Mouse (Mus musculus) telencephalon, adult 2 months (tissue): ENCODE data around the gene Lemd2.

ENCODE experiments used
- DNase-seq: peaks from one replicate; pipeline ENCODE4 v3.0.0-alpha.2; 2011; ENCODE audit warnings: low read depth, low spot score

The Lemd2 gene

GRCm38 (mm10) chr17:27189640-27190216 is 14.5 kb downstream of the Lemd2 start:
- no peak for DNase-seq

- DNase-seq, result no peak
Measured at GRCm38 (mm10) chr17:27188883-27189282, 15.4 kb downstream of the Lemd2 start.

GRCm38 (mm10) chr17:27187059-27187458 is 17.2 kb downstream of the Lemd2 start:
- DNase-seq, result no peak

GRCm38 (mm10) chr17:27186068-27186467 is 18.2 kb downstream of the Lemd2 start:
- DNase-seq, result no peak

GRCm38 (mm10) chr17:27183667-27184292 is 20.5 kb downstream of the Lemd2 start:
- no peak for DNase-seq

DNA sequence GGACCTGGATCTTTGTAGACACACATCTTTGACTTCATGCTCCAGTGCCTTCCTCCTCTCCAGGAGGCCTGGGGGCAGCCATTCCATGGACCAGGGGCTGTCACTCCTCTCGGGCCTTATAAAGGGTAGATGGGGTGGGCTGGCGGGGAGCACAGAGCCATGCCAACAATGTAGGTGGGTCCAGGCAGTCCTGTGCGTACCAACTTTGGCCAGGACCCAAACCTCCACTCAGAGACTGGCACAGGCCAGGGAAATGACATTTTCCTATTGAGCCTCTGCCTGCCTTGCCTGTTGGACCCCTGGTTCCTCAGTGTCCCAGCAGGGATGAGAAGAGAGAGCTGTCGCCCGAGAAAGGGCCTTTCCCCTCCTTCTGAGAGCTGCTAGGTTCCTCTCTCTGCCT is 21.9 kb downstream of the Lemd2 start:
- DNase-seq, result no peak

DNA sequence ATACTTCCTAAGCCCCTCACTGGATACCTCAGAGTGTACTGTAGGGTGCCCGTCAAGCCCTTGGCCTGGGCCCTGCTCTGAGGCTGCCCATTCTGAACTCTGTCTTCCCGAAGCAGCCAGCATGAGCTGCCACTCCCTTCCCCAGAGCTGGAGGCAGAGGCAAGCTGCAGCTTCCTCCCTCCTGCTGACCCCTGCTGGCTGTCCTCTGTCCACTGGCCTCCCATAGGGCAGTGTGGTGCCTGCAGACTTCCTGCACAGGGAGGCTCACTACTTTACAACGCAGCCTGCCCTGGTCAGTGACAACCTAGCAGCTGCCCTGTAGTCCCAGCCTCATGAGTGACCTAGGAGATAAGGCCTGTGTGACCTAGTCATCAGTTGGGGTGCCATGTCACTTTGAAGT is 22.6 kb downstream of the Lemd2 start:
- no peak for DNase-seq

DNA sequence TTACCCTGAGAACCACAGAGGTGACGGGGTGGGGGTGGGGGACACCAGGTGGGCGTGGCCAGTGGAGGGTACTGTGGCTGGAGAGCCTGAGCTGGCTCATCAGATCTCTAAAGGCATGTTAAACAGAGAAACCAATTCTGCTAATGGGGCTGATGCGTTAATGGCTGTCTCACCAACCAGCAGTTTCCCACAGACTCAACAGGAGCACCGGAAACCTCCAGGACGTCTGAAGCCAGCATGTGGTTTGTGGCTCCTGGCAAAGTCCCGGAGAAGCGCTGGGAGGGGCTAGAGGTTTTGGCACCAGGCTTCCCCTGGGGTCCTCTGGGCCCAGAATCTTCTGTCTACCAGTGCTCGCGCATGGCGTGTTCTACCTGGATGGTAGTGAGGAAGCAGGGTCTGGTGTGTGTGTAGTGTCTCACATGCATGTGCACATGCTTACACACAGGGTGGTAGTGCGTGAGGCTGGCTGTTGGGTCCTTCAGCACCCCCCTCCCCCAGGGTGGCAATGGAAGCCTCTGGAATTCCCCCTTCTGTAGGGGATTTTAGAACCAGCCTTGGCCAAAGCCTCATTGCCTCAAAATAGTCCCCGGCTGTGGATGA is 24.5 kb downstream of the Lemd2 start:
- DNase-seq, result no peak

GRCm38 (mm10) chr17:27178427-27179177 is 25.7 kb downstream of the Lemd2 start:
- DNase-seq, result no peak

DNA sequence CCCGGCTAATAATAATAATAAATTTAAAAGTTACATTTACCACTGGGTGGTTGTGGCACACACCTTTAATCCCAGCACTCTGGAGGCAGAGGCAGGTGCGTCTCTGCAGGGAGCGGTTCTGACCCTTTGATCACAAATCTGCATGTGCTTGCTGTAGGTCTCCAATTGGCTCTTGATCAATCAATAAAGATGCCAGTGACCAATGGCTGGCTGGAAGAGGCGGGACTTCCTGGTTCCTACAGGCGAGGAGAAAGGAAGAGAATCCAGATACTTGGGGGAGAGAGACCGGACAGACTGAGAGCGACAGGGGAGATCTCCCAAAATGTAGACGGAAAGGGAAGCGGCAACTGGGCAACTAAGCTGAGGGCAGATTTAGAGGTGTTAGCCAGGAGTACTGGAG is 26.2 kb downstream of the Lemd2 start:
- DNase-seq, result no peak

GRCm38 (mm10) chr17:27176754-27177153 is 27.5 kb downstream of the Lemd2 start:
- no peak for DNase-seq

DNA sequence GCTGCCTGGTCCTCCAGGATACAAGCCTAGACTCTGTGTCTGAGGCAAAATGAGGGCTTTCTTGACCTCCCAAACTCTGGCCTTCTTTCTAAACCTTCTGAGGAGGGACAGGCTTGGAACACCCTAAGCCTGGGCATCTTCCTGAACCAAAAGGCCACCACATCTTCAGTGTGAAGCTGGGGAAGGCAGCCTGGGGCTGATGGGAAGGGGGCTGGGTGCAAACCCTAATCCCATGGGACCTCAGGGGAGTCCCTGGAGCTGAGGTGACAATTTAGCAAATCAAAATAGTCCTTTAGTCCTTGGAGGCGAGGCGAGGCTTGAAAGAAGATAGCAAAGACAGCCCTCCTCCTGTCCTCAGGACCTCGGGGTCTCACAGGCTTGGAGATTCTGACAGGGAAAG is 28.0 kb downstream of the Lemd2 start:
- DNase-seq, result no peak

DNA sequence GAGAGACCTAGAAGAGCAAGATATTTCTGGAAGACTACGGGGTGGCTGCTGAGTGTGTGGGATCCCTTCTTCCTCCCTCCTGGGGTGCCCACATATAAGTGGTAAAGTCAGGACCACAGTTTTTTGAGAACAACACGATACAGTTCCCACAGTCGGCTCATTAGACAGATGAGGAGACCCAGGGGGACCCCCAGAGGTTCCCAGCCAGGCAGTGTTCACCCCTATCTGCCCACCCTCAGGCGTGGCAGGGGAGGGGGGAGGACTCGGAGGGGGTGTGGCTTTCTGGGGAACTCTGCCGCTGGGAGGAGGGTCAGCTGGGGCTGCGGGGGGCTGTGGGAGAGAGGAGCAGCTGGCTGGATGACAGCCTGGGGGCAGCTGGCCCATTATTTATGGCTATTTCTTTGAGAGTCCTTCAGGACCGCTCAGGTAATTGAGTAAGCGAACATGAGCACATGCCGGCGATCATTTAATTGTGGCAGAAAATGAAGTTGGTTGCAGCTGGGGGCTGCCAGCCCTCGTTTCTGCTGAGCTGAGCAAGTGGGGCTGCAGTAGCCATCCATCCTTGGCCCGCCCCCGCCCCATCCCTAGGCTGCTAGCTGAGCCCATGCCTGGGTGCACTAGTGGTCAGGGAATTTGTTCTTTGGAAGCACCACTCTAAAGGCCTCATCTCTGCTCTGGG is 28.9 kb downstream of the Lemd2 start:
- no peak for DNase-seq

DNA sequence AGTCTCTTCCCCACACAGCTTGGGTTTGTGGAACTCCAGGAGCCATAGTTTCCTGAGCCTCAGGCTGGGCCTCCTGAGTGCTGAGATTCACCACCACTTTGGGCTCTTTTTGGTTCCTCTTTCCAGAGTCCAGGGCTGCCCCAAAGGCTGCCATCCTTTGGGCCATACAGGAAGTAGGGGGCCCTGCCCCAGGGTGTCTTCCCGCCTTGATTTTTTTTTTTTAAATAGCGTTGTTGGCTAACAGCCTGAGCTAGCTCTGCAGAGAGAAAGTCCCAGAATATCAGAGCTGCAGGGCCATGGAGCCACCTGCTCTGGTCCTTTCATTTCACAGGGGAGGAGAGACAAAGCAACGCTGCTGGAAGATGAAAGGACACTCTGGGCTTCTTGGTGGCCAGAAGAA is 30.6 kb downstream of the Lemd2 start:
- no peak for DNase-seq

DNA sequence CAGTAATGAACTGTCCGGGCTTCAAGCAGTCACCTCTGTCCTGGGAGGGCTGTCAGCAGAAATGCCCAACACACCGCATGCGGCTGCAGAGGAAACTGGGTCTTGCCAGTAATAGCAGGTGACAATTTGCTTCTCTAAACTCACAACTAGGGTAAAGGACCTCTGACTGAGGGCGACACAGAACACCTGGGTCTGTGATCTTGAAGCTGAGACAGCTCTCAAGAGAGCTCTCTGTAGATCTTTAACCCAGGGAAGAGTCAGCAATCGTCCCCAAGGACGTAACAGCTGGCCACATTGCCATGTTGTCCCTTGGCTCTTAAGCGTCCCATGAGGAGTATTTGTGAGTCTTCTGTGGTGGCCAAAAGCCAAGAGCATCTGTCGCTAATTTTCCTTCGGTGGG is 31.8 kb downstream of the Lemd2 start:
- DNase-seq, result no peak

DNA sequence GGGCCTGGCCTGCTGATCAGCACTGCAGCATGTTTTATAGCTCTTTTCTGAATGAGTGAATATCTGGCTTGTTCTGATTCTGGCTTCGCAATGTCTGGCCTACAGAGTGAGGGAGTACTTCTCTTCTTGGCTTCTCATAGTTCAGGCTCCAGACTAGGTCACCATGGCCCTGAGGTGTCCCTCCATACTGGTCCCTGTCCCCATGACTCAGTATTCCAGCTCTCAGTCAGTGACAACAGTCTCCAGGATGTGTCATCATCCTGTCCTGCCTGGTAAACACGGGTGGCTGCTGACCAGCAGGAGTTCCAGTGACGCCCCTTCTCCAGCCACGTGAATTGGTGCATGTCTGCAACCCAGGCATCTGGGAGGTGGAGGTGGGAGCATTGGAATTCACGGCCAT is 33.1 kb downstream of the Lemd2 start:
- DNase-seq, result no peak

DNA sequence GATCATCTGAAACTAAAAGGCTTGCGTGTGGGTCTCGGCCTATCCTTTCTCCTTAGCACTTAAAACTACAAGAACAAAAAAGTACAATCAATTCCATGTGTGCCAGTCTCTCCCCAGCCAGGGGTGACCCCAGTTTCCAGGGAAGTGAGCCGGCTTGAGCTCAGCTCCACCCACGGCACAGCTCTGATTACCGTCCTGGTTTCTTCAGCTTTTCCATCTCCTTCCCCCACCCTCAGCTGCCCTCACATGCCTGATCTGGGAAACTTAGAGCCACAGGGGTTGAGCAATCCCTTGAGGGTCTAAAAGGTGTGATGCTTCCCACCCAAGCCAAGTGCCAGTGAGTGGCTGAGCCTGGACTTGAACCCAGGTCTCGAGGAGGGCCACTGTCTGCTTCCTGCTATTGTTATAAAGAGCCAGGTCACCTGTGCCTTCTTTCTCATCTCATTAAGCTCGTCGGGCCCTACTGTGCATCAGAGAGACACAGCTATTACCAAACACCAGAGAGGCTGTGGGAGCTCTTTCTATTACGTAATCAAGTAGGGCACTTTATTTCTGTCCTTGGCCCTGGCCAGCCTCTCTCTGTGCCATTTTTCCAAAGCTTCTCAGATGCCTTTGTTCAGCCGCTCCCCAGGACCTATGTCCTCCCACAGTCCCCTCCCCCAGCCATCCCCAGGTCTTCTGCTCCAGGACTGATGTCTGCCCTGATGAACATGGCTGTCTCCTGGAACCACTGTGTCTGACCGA is 34.1 kb downstream of the Lemd2 start:
- DNase-seq, result no peak

- DNase-seq, result no peak
Measured at GRCm38 (mm10) chr17:27168569-27168968, 35.7 kb downstream of the Lemd2 start.

DNA sequence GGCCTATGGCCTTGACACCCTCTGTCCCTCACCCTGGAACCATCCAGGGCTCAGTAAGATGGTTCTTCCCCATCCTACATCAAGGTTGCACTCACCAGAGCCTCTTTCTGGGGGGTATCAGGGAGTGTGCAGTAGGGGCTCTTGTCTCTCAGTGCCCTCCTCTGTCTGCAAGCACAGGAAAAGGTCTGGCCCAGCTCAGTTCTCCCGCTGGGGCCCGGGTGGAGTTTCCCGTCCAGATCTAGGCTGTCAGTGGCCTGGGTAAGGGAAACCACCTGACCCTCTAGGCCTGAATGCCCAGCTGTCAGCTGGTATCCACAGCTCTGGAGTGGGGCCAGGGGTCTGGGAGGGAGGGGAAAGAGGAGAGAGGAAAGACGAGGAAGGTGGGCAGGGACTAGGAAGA is 36.7 kb downstream of the Lemd2 start, which contains the start of gene Ip6k3:
TSS of gene Ip6k3 (minus strand) at position 251 of the 400 bp plus-strand sequence.
- no peak for DNase-seq

GRCm38 (mm10) chr17:27166901-27167300 is 37.4 kb downstream of the Lemd2 start:
- DNase-seq, result no peak

GRCm38 (mm10) chr17:27165054-27165773 is 39.1 kb downstream of the Lemd2 start:
- no peak for DNase-seq
